Mouse (Mus musculus) heart, adult 2 months (tissue): ENCODE results near the gene Ldhc.

ENCODE experiments used
- CTCF ChIP-seq: fragments of 200-600 bp; IDR thresholded peaks from 2 replicates; pipeline ENCODE4 v1.8.1; 2022; ENCODE audit warnings: antibody characterized with exemption, mild to moderate bottlenecking, moderate library complexity
- POLR2A ChIP-seq: fragments of 200-500 bp; IDR thresholded peaks from 2 replicates; pipeline ENCODE4 v1.6.1; 2011; ENCODE audit warnings: mild to moderate bottlenecking, low read depth, low read length, control low read depth; ENCODE audit not compliant: insufficient read depth

DNA sequence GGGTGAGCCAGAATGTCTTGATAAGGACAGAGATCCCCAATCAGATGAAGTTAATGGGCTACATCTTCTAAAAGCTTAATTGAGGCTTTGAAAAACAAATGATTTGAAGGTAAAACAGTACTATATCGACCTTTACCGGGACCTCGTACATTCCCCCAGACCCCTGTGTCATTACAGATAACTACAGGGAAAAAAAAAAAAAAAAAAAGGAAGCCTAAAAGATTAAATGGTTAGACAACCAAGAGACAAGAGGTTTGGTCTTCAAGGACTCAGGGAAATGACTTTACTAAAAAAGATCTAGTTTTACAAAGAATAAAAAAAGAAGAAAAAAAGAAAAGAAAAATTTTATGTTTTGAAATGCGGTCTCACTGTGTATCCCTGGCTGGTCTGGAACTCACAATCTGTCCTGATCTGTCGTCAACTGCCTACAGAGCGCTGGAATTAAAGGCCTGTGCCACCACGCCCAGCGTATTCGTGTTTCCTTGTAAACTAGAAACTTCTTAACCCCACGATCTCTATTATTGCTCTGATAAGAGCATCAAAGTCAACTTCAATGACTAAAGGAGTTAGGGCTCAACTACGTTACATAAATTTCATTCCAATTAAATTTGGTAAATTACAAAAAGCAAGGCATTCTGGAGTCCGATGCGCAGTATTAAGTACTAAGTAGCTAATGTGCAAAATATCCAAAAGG lies 57.8 kb downstream of the Ldhc start:
- no peak for TF ChIP-seq CTCF
- no peak for TF ChIP-seq POLR2A
